Mouse (Mus musculus): ENCODE results near the gene Mapk10.
A peak's percentile ranks its signal among the peaks of the same experiment; 100 is the strongest.

Gene Mapk10

GRCm38 (mm10) chr5:103211101-103211848, at the start of gene Mapk10:
Gene Mapk10 (minus strand): TSS chr5:103211334.
- peak; percentile 95 for DNase-seq

DNA sequence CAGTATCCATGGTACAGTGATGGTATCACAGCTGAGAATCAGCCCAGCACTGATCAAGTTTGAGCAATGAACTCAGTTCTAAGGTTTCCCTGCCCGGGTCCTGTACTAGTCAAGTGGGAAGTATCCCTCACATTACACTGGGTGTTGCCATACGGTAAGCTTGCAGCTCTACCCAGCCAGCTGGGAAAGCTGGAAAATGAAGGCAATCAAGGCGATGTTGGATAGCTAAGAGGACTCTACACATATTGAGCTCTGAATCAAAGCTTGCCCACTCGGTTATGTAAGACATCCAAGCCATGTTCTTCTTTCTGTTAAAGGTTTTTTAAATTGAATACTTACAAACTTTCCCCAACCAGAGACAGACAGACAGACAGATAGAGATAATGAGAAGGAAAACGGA, 45.0 kb upstream of the Mapk10 start:
- DNase-seq, result no peak

- no peak for DNase-seq
Observed at GRCm38 (mm10) chr5:103242430-103242829, 31.3 kb upstream of the Mapk10 start.

- no peak for DNase-seq
Observed at GRCm38 (mm10) chr5:103231822-103232221, 20.7 kb upstream of the Mapk10 start.

DNA sequence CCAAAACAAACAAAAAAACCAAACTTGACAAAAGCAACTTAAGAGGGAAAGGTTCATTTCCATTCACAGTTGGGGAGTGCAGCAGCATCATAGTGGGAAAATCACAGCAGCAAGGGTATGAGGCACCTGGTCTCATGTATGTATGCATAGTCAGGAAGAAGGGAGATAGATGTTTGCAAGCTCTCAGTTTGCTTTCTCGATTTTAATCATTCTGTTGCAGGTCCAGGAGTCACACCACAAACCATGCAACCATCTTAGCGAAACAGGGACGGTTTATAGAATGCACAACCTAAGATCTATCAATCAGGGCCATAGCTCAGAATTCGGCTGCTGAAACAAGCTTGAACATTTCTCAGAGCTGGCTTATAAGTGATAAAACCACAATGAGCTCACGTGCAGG, 19.2 kb upstream of the Mapk10 start:
- no peak for DNase-seq

- no peak for DNase-seq
Observed at GRCm38 (mm10) chr5:103229321-103229720, 18.2 kb upstream of the Mapk10 start.

DNA sequence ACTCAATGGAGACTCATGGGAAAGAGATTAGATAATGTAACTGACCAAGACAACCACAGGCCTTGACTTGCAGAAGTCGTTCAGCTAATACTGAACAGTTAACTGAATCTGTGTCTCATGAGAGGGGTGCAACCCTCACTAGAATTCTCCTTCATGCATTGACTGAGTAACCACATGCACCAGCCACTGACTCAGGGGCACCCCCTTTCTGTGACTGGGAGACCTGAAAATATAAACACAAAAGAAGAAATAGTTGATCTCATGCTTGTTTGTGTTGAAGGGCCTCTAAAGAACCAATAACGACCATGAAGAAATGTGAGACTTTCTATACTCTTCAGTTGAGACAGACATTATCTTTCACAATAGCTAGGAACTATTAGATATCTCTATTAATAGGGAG, 10.9 kb upstream of the Mapk10 start:
- DNase-seq, result no peak

DNA sequence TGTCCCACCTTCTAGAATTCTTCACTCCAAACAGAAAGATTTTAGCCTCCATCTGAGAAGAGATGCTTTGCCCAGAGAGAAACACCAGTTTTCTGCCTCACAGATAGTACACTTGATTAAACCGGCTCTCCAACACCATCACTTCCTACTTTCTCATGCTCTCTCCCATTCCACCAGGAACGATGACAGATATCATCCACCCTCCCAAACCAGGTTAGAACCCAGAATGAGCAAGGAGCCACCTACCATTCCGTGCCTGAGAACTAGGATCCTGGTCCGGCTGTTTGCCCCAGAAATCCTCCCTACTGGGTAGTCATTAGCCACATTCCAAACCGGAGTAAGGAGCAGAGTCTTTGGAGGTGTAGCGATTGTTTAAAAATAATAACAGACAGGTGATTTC, 490 bp downstream of the Mapk10 start:
- DNase-seq, result peak; percentile 62

GRCm38 (mm10) chr5:103210018-103210417, 1.1 kb downstream of the Mapk10 start:
- DNase-seq, result peak; percentile 90

DNA sequence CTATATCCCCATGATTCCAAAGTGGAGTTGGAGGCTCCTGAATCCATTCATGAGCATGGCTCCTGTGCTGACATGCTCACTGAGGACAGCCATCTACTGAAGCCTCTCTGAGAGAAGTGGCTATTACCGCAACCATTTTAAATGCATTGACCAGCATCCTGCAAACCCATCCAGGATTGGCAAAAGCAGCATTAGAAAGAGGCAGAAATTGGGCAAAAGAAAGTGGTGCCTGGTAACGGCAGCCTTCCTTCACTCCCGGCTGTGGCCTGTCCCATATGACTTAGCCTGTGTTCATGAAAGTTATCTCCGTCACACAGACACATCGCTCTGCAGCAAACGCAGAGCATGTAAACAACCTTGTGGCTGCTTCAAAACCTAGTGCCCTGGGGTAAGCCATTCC, 1.6 kb downstream of the Mapk10 start:
- peak; percentile 59 for DNase-seq

DNA sequence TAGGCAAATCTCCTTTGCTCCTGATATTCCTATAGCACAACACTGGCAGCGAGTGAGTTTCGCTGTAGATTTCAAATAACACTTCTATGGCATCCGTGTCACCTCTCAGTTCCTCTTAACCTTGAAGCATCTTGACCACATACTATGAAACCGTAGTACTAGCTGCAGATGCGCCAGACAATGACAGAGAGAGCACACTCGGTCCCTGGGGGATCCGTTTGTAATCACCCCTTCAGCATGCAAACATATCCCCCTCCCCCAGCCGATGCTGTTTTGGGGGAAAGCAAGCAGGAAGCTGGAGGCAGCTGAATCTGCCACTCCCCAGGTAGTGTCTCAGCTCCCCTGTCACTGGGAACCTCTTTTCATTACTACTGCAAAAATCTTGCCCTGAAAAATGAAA, 2.3 kb downstream of the Mapk10 start:
- peak; percentile 72 for DNase-seq

DNA sequence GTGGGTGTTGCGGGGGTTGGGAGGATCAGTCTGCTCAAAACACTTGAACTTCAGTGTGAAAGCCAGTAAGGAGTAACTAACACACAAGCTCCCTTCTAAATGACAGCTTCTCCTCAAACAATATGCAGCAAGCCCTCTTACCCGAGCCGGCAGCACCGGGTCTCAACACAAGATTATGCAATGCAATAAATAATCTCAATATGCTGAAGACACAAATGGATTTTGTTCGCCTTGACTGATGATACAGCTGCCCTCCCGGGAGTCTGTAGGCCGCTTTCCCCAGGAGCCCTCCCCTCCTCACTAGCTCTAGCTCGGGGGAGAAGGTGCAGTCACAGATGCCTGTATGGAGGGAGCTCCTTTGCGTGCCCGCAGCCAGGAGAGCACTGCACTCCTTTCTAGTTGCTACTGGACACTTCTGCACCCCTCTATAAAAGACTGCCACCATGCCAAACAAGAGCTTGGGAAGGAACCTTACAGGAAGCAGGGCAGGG, 3.1 kb downstream of the Mapk10 start:
- DNase-seq, result peak; percentile 58

GRCm38 (mm10) chr5:103197796-103198325, 13.3 kb downstream of the Mapk10 start:
- peak; percentile 54 for DNase-seq

GRCm38 (mm10) chr5:103194549-103194948, 16.6 kb downstream of the Mapk10 start:
- no peak for DNase-seq

GRCm38 (mm10) chr5:103193700-103194099, 17.4 kb downstream of the Mapk10 start:
- DNase-seq, result no peak

DNA sequence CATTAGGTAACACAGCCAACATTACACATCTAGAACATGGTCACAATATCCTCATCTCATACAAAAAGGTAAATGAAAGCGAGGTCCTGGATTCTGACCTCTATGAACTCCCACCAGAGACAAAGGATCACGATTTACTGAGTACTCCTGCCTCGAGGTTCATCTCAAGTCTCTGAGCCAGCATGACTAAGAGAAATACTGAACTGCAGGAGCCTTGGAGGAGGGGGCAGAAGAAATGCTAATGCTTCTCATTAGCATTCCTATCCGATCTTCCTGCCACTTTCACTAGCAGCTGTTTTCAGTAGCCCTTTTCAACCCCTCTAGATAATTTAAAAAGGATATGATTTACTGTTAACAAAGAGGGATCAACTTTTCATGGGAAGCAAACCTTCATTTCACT, 19.6 kb downstream of the Mapk10 start:
- DNase-seq, result no peak

- DNase-seq, result no peak
Observed at GRCm38 (mm10) chr5:103184256-103184655, 26.9 kb downstream of the Mapk10 start.

GRCm38 (mm10) chr5:103181622-103182021, 29.5 kb downstream of the Mapk10 start:
- no peak for DNase-seq

GRCm38 (mm10) chr5:103177010-103177409, 34.1 kb downstream of the Mapk10 start:
- no peak for DNase-seq

- DNase-seq, result no peak
Observed at GRCm38 (mm10) chr5:103175989-103176388, 35.1 kb downstream of the Mapk10 start.

GRCm38 (mm10) chr5:103174607-103175006, 36.5 kb downstream of the Mapk10 start:
- DNase-seq, result no peak

- no peak for DNase-seq
Observed at GRCm38 (mm10) chr5:103171207-103171606, 39.9 kb downstream of the Mapk10 start.

- no peak for DNase-seq
Observed at GRCm38 (mm10) chr5:103167371-103167770, 43.8 kb downstream of the Mapk10 start.

DNA sequence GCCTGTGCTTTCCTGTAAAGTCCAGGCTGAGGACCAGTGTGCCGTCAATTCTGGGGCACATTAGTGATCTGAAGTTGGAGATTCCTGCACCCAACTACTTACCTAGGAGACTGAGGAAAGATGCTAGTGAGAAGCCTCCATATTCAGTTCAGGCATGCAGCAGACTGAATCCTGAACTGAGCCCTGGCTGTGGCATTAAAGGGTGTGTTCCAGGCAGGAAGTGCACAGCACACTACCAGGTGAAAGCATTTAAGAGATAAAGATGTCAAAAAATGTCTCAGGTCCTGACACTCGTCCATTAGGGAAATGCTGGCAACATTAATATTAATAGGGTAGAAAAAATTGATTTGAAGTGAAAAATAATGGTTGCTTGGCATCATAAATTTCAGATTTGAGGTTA, 44.4 kb downstream of the Mapk10 start:
- no peak for DNase-seq

GRCm38 (mm10) chr5:103164022-103164421, 47.1 kb downstream of the Mapk10 start:
- no peak for DNase-seq
